Mouse (Mus musculus) embryonic stem cell, embryonic (primary cell): ENCODE data around the gene Nmb.

ENCODE experiments used
- CTCF ChIA-PET, 4 experiments: fragments of 300-600 bp in 2 of 4; fragments of 350-600 bp in 2 of 4; sonication (Branson Sonifier 250); formaldehyde crosslinking; loops; one replicate each; lab custom pipeline; 2022; ENCODE audit warnings: inconsistent platforms in 2 of 4; lab: Charles Lee
- POLR2A ChIA-PET, 4 experiments: fragments of 300-600 bp in 2 of 4; fragments of 350-600 bp in 2 of 4; sonication (Branson Sonifier 250); formaldehyde crosslinking; loops; one replicate each; lab custom pipeline; 2022; ENCODE audit warnings: antibody characterized with exemption in 4 of 4, inconsistent platforms in 1 of 4; lab: Charles Lee

The Nmb gene

DNA sequence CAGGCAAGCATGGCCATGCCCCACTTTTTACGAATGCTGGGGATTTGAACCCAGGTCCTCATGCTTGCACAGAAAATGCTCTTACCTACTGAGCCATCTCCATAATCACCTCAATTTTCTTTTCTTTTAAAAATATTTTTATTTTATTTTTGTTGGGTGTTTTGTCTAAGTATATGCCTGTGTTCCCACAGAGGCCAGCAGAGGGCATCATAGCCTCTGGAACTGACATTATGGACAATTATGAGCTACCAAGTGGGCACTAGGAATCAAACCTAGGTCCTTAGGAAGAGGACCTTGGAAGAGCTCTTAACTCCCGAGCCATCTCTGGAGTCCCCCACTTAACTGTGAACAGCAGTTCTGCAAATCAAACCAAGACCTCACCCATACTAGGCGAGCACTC lies 51.7 kb downstream of the Nmb start:
- ChIA-PET POLR2A (interaction anchor here (0.5 to 2.5 kb wide), 19 partner anchors 7 to 323 kb away, joined by 3 to 9 read pairs (median 3); no protein-coding TSS in a partner anchor), CTCF (interaction anchor here (0.6 to 2.2 kb wide), 32 partner anchors 11 to 483 kb away, joined by 3 to 11 read pairs (median 4); partner anchors contain the start of genes Nmb (in 1 of the 4) and Sec11a (in 1 of the 4))
